Mouse (Mus musculus) heart, postnatal 0 days (tissue): ENCODE results near the gene Arpin.

Experiments
- CTCF ChIP-seq: IDR thresholded peaks from 2 replicates; pipeline ENCODE4 v1.5.1; 2016; ENCODE audit warnings: antibody characterized with exemption, control low read depth, low read depth
- EP300 ChIP-seq: IDR thresholded peaks from 2 replicates; pipeline ENCODE4 v1.6.1; 2016; ENCODE audit warnings: antibody characterized with exemption, low read depth

DNA sequence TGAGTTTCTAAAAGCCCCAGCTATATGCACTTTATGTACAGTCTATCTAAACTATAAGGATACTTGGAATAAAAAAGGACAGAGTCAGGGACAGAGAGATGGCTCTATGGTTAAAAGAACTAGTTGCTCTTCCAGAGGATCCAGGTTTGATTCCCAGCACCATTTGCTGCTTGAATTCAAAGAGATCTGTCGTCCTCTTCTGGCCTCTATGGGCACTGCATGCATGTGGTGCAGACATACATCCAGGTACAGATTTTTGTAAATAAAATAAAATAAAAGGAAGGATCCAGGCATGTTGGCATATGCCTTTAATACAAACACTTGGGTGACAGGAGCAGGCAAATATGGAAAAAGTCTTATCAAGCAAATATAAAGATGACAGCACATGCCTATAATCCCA is 26.4 kb upstream of the Arpin start:
- TF ChIP-seq CTCF (no peak; the same call in 1 of the 2 replicates), EP300 (no peak)
